Mouse (Mus musculus) hematopoietic stem cell, adult 5-6 weeks (primary cell): Measurements from ENCODE around the gene Pdcd2l. TPM values are rescaled to one million over a fixed set of nuclear protein-coding genes. Genes with fewer than 3 reads are reported as not detected.
A peak's percentile ranks its signal among the peaks of the same experiment; 100 is the strongest.

Experiments used
- ATAC-seq, 2 experiments: fragments of 125-278 bp in 1 of 2; replicated peaks in 1 of 2; 2 replicates each; pipeline ENCODE4 v1.8.0; 2016 to 2017; ENCODE audit warnings: inconsistent platforms in 2 of 2, mild to moderate bottlenecking in 2 of 2, moderate number of reproducible peaks in 2 of 2, low read depth in 1 of 2, moderate TSS enrichment in 1 of 2; ENCODE audit not compliant: low FRiP score in 2 of 2, poor library complexity in 2 of 2, severe bottlenecking in 2 of 2, insufficient read depth in 1 of 2, low TSS enrichment in 1 of 2
- total RNA-seq: library from RNA; stranded (forward); fragments of 172-1452, 232-1000 nt; gene quantifications from 2 replicates; pipeline ENCODE4 v1.2.3, GENCODE M21; 2017

Gene Pdcd2l
- total RNA-seq, result 19.7 and 22.8 TPM in 2 replicates

- ATAC-seq, result peak; percentile 86 to 93
Observed at GRCm38 (mm10) chr7:34196132-34197128, at the start of gene Pdcd2l. Pdcd2l (minus strand) TSS chr7:34196661.

- ATAC-seq, result no peak
Observed at GRCm38 (mm10) chr7:34242176-34242575, 45.7 kb upstream of the Pdcd2l start.

- no peak for ATAC-seq
Observed at GRCm38 (mm10) chr7:34238086-34238485, 41.6 kb upstream of the Pdcd2l start.

GRCm38 (mm10) chr7:34235602-34236001 is 39.1 kb upstream of the Pdcd2l start:
- ATAC-seq, result no peak

- ATAC-seq, result peak in 1 of 2 experiments; percentile 1; a peak in 1 of 4 replicates
Observed at GRCm38 (mm10) chr7:34234610-34235561, 38.4 kb upstream of the Pdcd2l start.

GRCm38 (mm10) chr7:34233909-34234609 is 37.6 kb upstream of the Pdcd2l start:
- ATAC-seq, result peak; percentile 79 to 87

- ATAC-seq, result no peak
Observed at GRCm38 (mm10) chr7:34232785-34233725, 36.6 kb upstream of the Pdcd2l start.

GRCm38 (mm10) chr7:34230116-34230515 is 33.7 kb upstream of the Pdcd2l start, which contains the start of gene Gpi1:
Gpi1 (minus strand) TSS chr7:34230336.
- peak; percentile 67 to 70 for ATAC-seq

- ATAC-seq, result no peak; a peak in 1 of 4 replicates
Observed at GRCm38 (mm10) chr7:34229691-34230111, 33.2 kb upstream of the Pdcd2l start.

- no peak for ATAC-seq
Observed at GRCm38 (mm10) chr7:34229153-34229552, 32.7 kb upstream of the Pdcd2l start.

GRCm38 (mm10) chr7:34228641-34229040 is 32.2 kb upstream of the Pdcd2l start:
- ATAC-seq, result no peak

- ATAC-seq, result no peak
Observed at GRCm38 (mm10) chr7:34226846-34227245, 30.4 kb upstream of the Pdcd2l start.

GRCm38 (mm10) chr7:34226086-34226485 is 29.6 kb upstream of the Pdcd2l start:
- no peak for ATAC-seq

- ATAC-seq, result no peak
Observed at GRCm38 (mm10) chr7:34224308-34224707, 27.8 kb upstream of the Pdcd2l start.

- no peak for ATAC-seq
Observed at GRCm38 (mm10) chr7:34222340-34222739, 25.9 kb upstream of the Pdcd2l start.

GRCm38 (mm10) chr7:34221594-34222250 is 25.3 kb upstream of the Pdcd2l start:
- ATAC-seq, result peak in 1 of 2 experiments; percentile 41; a peak in 1 of 4 replicates
